Mouse (Mus musculus) liver, postnatal 0 days (tissue): ENCODE measurements around the gene Ccdc120. TPM values are rescaled to one million over a fixed set of nuclear protein-coding genes. Genes with fewer than 3 reads are reported as not detected.
A peak's percentile ranks its signal among the peaks of the same experiment; 100 is the strongest.

Experiments used
- ATAC-seq: fragments of 200-750 bp; cut with Nextera tagmentation; 2 replicates; pipeline ENCODE4 v1.8.0; 2017; ENCODE audit warnings: mild to moderate bottlenecking, moderate library complexity
- DNase-seq: peaks from one replicate; pipeline ENCODE4 v3.0.0-alpha.2; 2016
- H3K27ac ChIP-seq: fragments of 300-500 bp; sonication (generic); 2 replicates; pipeline ENCODE4 v1.5.1; 2014; ENCODE audit warnings: antibody characterized with exemption, moderate library complexity, mild to moderate bottlenecking, low read depth
- H3K27me3 ChIP-seq: fragments of 300-500 bp; sonication (generic); 2 replicates; pipeline ENCODE4 v1.6.1; 2014; ENCODE audit warnings: low read length, control low read depth, mixed read lengths; ENCODE audit not compliant: insufficient read depth
- H3K36me3 ChIP-seq: fragments of 300-500 bp; sonication (generic); replicated peaks from 2 replicates; pipeline ENCODE4 v1.6.1; 2014; ENCODE audit warnings: mild to moderate bottlenecking, control low read depth, low read length, moderate library complexity, mixed read lengths; ENCODE audit not compliant: insufficient read depth
- H3K4me1 ChIP-seq: fragments of 300-500 bp; sonication (generic); 2 replicates; pipeline ENCODE4 v1.6.1; 2014; ENCODE audit warnings: antibody characterized with exemption, mild to moderate bottlenecking, control low read depth; ENCODE audit not compliant: insufficient read depth
- H3K4me2 ChIP-seq: fragments of 300-500 bp; sonication (generic); 2 replicates; pipeline ENCODE4 v1.6.1; 2014; ENCODE audit warnings: low read depth, mild to moderate bottlenecking, low read length, moderate library complexity, mixed read lengths
- H3K4me3 ChIP-seq: fragments of 300-500 bp; sonication (generic); 2 replicates; pipeline ENCODE4 v1.5.1; 2014; ENCODE audit warnings: low read depth, low read length
- H3K9ac ChIP-seq: fragments of 300-500 bp; sonication (generic); replicated peaks from 2 replicates; pipeline ENCODE4 v1.6.1; 2014; ENCODE audit warnings: mild to moderate bottlenecking, moderate library complexity
- H3K9me3 ChIP-seq: fragments of 300-500 bp; sonication (generic); 2 replicates; pipeline ENCODE4 v1.6.1; 2016; ENCODE audit warnings: mild to moderate bottlenecking, control low read depth, low read length, mixed read lengths
- CTCF ChIP-seq: sonication (generic); IDR thresholded peaks from 2 replicates; pipeline ENCODE4 v1.5.1; 2016; ENCODE audit warnings: antibody characterized with exemption, low read depth
- EP300 ChIP-seq: IDR thresholded peaks from 2 replicates; pipeline ENCODE4 v1.6.1; 2016; ENCODE audit warnings: antibody characterized with exemption, low read depth, mild to moderate bottlenecking
- whole genome bisulfite sequencing: fragments of 180-500 bp; shearing (Covaris S2); extraction: QIAGEN DNeasy Blood & Tissue Kit; methylation state at CpG from one replicate; pipeline ENCODE4 v1.1.7; 2014; ENCODE audit not compliant: insufficient replicate concordance; 5-methylcytosine and 5-hydroxymethylcytosine counted together
- polyA plus RNA-seq: library from polyadenylated mRNA; unstranded; fragments of >200 nt; fragmentation: Nextera tagmentation; extraction: Ambion mirVana; gene quantifications from 2 replicates; pipeline ENCODE4 v1.2.1, GENCODE M21; 2015

Ccdc120 gene
- polyA plus RNA-seq, 1 experiment from 2014 or later, result 2.0 TPM

GRCm38 (mm10) chrX:7728215-7728921 lies 22.3 kb downstream of the Ccdc120 start, which contains the start of gene Praf2:
Gene Praf2 (plus strand): TSS chrX:7728439.
- H3K4me3 ChIP-seq, result peak within 1 kb of the TSS; percentile 38
- WGBS, result 20% methylated on average over 35 of the region's 42 CpGs

GRCm38 (mm10) chrX:7727176-7727575 lies 23.5 kb downstream of the Ccdc120 start:
- Histone ChIP-seq H3K9ac (no peak overlapping the region), H3K27ac (no peak overlapping the region), H3K4me3 (no peak overlapping the region), H3K36me3 (peaks cover 14% of the 10 kb centered on the region; the same call in 1 of the 2 replicates), H3K9me3 (no peaks in the 10 kb centered on the region), H3K4me1 (no peaks in the 10 kb centered on the region), H3K4me2 (no peak overlapping the region), H3K27me3 (no peaks in the 10 kb centered on the region)
- DNase-seq (no peak), ATAC-seq (no peak)
- no peak for TF ChIP-seq CTCF
- no peak for TF ChIP-seq EP300
- 82% methylated on average over 13 of the region's 13 CpGs for WGBS

More at GRCm38 (mm10) chrX:7728215-7728921, 22.3 kb downstream of the Ccdc120 start, which contains the start of gene Praf2:
- Histone ChIP-seq H3K9ac (no peak within 1 kb of the TSS), H3K36me3 (peaks cover 14% of the 10 kb centered on the region; the same call in 1 of the 2 replicates), H3K9me3 (no peaks in the 10 kb centered on the region), H3K27ac (peak within 1 kb of the TSS; percentile 39; the same call in 1 of the 2 replicates), H3K4me2 (peak within 1 kb of the TSS; percentile 71), H3K4me1 (no peaks in the 10 kb centered on the region), H3K27me3 (no peaks in the 10 kb centered on the region)
- DNase-seq, result peak; percentile 66
- ATAC-seq, result peak; percentile 92
- TF ChIP-seq CTCF, result no peak
- no peak for TF ChIP-seq EP300

GRCm38 (mm10) chrX:7725841-7726240 lies 24.9 kb downstream of the Ccdc120 start:
- Histone ChIP-seq H3K4me3 (no peak overlapping the region), H3K4me2 (no peak overlapping the region), H3K9me3 (no peaks in the 10 kb centered on the region), H3K9ac (no peak overlapping the region), H3K27ac (no peak overlapping the region), H3K4me1 (no peaks in the 10 kb centered on the region), H3K36me3 (peaks cover 14% of the 10 kb centered on the region; the same call in 1 of the 2 replicates), H3K27me3 (no peaks in the 10 kb centered on the region)
- WGBS, result 84% methylated on average over 12 of the region's 12 CpGs
- ATAC-seq, result no peak
- DNase-seq, result no peak
- TF ChIP-seq EP300, result no peak
- TF ChIP-seq CTCF, result no peak

- Histone ChIP-seq H3K36me3 (peaks cover 14% of the 10 kb centered on the region; the same call in 1 of the 2 replicates), H3K27me3 (no peaks in the 10 kb centered on the region), H3K9ac (no peak overlapping the region), H3K27ac (no peak overlapping the region), H3K4me2 (no peak overlapping the region), H3K4me3 (no peak overlapping the region), H3K9me3 (no peaks in the 10 kb centered on the region), H3K4me1 (no peaks in the 10 kb centered on the region)
- TF ChIP-seq EP300, result no peak
- TF ChIP-seq CTCF, result no peak
- DNase-seq (no peak), ATAC-seq (no peak)
- WGBS, result 84% methylated on average over 7 of the region's 7 CpGs
These were observed 26.6 kb downstream of the Ccdc120 start for GRCm38 (mm10) chrX:7724135-7724534.

GRCm38 (mm10) chrX:7722691-7723090 lies 28.0 kb downstream of the Ccdc120 start:
- Histone ChIP-seq H3K9ac (peak overlapping the region; percentile 77), H3K4me3 (peak overlapping the region; percentile 73), H3K27me3 (no peaks in the 10 kb centered on the region), H3K36me3 (peaks cover 14% of the 10 kb centered on the region; the same call in 1 of the 2 replicates), H3K27ac (peak overlapping the region; percentile 95), H3K4me2 (peak overlapping the region; percentile 74), H3K4me1 (no peaks in the 10 kb centered on the region), H3K9me3 (no peaks in the 10 kb centered on the region)
- no peak; the same call in 1 of the 2 replicates for ATAC-seq
- TF ChIP-seq CTCF, result no peak
- TF ChIP-seq EP300, result no peak
- WGBS, result 19% methylated on average over 4 of the region's 4 CpGs
- no peak for DNase-seq

GRCm38 (mm10) chrX:7722282-7722611 lies 28.5 kb downstream of the Ccdc120 start:
- DNase-seq (no peak), ATAC-seq (no peak)
- WGBS, result 18% methylated on average over 11 of the region's 11 CpGs
- H3K27ac ChIP-seq, result peak overlapping the region; percentile 95
- peak overlapping the region; percentile 77 for H3K9ac ChIP-seq
- TF ChIP-seq CTCF (no peak), EP300 (0 out of 2 replicates have a peak, but pooled peaks have one; percentile 13)
- H3K4me2 ChIP-seq, result peak overlapping the region; percentile 74
- H3K9me3 ChIP-seq, result no peaks in the 10 kb centered on the region
- H3K4me1 ChIP-seq, result no peaks in the 10 kb centered on the region
- H3K4me3 ChIP-seq, result peak overlapping the region; percentile 73
- H3K27me3 ChIP-seq, result no peaks in the 10 kb centered on the region
- H3K36me3 ChIP-seq, result peaks cover 11% of the 10 kb centered on the region; the same call in 1 of the 2 replicates
